Mouse (Mus musculus) adrenal gland, postnatal 36 days (tissue): ENCODE measurements at regions not wholly inside any gene's neighbourhood (a gene's known extent, or its start where the extent isn't known, plus 50 kb on each side); places are given as distances from the start of the nearest gene placed in this dataset.
A peak's percentile ranks its signal among the peaks of the same experiment; 100 is the strongest.

Source experiments
- DNase-seq, 2 experiments: peaks; one replicate each; pipeline ENCODE4 v3.0.0; 2021; ENCODE audit warnings: mixed read lengths in 1 of 2

DNA sequence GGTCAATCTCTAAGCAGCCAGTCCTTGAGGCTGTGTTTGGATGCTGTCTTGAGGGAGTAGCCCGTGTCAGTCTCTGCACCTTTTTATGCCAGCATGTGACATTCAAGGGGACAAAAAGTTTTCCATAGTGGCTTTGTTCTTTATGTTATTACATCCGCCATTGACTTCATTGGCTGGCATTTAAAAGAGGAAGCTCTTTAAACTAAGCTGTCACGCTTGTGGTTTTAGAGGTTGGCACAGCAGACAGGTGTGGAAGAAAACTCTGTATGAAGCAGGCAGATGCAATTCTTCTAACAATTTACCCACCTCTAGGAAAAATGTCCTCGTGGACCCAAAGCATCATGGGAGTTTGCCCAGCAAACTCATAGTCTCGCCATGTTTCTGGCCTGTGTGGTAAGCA, 297.5 kb upstream of the Gadl1 start:
- no peak for DNase-seq

DNA sequence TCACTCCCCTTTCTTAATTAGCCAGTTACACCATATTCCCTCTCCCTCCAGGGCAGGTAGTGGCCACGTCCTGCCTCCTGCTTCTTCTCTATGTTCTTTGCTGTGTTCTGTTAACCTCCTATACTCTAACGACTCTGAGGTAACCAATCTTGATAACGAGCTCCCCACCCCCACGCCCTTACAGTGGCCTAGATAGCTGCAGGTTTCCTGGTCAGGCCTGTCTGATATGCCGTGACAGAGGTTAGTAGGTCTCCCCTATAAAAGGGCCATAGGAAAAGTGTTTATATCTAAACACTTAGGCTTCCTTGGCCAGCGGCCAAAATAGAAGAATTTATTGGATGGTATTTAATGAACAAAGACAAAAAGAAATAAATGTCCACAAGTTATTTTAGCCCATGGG, 296.3 kb upstream of the Gadl1 start:
- DNase-seq, result no peak

DNA sequence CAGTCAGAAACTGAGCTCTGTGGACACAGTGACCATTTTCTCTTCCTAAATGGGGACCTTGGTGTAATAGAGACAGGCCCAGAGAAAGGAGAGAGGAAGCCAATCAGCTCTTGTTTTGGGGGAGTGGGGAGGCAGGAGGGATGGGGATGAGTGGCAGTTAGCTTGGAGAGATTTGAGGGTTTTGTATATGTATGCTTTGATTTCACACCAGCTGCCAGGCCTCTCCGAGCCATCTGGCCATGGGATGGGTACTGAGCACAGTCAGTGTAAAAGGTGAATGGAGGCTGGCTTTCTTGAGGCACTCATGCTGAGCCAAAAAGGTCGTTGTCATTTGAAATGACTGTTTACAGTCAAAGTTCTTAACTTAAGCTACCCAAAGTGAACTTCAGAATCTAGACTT, 295.2 kb upstream of the Gadl1 start:
- DNase-seq, result no peak

DNA sequence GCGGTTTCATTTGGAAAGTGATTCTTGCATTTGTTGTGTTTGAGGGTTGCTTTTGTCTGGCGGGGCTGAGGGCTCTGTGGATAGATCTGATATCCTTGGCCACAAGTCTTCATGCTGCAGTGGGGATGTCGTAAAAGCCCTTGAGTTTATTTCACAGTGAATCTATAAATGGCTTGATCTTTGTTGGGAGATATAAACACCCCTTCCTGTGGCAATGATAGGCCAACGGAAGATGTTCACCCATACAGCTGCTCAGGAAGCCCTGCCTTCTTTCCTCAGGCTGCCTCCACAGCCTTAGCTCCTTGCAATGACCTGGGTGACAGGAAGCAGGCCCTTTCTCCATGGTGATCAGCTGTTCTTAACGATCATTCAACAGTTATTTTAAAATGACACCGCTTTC, 291.3 kb upstream of the Gadl1 start:
- no peak for DNase-seq

DNA sequence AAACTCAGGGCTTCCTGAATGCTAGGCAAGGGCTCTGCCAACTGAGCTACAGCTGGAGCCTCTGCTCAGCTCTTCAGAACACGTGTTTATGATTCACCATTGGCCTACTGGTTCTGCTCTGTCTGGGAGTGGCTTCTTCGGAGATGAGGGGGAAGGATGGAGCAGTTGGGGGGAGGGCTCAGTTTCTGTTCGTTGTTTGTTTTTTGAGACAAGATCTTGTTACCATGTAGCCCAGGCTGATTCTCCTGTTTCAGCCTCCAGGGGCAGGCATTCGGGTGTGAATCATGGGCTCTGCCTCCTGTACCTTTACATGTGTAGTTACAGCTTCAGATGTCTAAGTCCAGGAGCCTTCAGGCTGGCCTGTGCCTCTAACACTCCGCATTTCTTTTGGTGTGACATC, 285.3 kb upstream of the Gadl1 start:
- no peak for DNase-seq

DNA sequence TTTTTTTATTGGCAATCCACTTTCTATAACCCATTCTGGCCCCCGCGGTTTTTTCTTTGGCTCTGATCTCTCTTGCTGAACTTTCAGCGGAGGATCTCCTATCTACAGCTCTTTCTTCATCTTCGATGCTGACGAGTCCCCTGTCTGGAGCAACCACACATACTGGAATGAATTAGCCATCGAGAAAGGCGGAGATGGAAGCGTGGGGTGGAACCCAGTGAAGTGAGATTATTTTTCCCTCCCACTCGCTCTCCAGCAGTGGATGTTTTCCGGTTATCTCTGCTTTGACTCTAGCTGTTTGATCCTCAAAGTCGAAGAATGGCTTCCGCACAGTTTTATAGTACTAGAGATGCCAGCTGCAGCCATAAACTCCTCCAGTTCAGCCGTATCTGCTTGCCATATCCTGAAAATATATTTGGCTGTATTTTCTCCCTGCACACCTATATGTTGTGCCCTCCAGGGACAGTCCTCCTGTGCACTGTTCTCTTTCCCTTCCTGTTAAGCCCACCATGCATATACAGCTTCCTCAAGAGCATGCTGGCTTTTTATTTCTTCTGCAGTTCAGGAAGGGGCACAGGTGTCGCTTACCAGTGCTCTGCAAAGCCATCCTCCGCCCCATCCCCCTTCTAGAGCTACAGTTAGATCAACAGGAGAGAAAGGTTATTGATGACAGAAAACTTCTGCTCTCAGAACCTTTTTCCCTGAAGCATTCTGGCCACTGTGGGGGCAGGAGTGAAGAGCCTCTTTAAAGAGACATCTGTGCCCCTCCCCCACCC, 284.3 kb upstream of the Gadl1 start:
- DNase-seq, result no peak

DNA sequence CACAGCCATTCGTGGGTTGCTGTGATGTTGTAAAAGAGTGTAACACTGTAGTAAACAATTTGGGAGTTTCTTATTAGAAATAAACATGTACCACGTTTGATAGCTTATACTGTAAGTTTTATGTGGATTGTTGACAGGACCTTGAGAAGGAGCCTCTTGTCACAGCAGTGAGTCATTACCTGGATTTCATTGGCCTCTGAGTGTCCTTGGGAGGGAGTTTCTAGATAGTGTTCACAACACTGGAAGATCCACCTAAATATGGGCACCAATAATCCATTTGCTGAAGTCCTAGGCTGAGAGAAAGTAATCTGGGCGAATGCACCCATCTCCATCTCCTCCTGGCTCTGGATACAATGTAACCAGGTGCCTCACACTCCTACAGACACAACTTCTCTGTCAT, 281.7 kb upstream of the Gadl1 start:
- DNase-seq, result peak in 1 of 2 experiments; percentile 24

DNA sequence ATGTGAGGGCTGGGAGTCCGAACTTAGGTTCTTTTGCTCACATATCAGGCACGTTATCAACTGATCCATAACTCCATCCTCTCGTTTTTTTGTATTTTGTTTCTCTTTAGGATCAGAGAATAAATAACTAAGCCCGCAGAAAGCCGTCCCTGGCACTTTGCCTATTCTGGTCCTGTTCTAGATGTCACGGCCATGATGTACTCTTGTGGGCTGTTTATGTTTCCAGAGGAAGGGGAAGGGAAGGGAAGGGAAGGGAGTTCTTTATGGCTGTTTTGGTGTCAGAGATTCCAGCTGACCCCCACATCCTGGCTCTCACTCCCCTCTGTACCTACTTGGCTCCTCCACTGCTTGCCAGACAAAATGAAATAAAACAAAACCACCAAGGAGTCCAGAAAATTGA, 272.1 kb upstream of the Gadl1 start:
- peak; percentile 34 to 43 for DNase-seq

DNA sequence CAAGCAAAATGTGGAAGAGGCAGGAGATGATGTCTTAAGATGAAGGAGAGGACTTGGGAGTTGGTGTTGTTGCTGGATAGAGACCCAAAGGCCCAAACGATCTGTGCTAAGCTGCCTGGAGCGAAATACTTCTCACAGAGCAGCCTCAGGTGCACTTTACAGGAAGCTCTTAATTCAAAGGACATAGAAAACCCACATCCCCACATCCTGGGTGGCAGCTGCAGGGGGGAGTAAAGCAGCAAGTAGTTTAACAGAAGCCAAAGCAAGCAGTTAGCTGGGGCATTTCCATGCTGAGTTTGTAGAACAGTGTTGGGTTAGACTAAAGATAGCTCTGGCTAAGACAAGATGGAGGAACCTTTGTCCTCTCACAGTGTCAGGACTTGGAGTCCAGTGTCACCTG, 268.5 kb upstream of the Gadl1 start:
- DNase-seq, result no peak

DNA sequence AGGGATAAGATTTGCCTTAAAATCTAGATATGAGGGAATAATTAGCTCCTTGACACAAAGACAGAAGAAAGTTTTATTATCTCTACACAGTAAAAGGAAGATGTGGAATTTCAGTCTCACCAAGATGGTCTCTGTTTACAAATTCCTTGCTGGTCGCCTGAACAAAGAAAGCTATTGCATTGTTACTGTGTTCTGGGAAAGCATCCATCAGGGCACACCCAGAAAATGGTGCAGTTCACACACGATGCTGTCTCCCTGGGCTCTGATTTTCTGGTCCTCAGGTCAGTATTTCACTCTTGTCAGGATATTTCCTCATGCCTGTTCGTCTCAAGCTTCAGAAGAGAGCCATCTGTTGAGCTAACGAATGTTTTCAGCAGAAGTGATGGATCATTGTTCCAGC, 267.2 kb upstream of the Gadl1 start:
- DNase-seq, result no peak

DNA sequence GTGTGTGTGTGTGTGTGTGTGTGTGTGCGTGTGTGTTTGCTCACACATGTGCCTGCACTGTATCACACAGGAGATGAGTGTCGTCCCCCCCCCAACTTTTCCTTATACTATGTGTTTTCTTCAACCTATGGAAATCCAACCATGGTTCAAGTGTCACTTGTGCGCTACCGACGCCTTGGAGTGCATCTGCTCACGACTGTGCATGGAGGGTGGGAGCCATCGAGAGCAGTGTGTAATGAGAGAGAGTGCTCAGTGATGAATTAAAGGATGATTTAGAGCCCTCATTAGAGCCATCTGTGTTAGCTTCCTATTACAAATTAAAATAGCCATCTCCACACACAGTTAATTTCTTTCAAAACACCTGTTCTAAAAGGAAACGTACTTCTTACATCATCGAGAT, 264.3 kb upstream of the Gadl1 start:
- DNase-seq, result no peak

DNA sequence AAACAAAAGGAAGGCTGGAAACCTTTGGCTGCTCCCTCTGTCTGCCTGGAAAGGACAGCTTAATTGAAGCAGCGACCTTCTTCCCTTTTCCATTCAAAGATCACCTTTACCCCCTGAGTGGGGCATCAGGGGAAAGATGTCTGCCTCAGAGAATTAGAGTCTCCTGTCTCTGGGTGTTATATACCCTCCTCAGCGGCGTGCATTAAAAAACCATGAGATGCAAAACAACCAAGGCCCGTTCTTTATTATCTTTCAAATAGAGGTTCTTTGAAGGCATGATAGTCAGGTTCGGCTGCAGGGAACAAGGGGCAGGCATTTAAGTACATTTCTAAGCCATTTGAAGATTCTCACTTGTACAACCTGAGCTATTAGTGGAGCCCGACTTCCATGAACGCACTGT, 263.0 kb upstream of the Gadl1 start:
- no peak for DNase-seq

DNA sequence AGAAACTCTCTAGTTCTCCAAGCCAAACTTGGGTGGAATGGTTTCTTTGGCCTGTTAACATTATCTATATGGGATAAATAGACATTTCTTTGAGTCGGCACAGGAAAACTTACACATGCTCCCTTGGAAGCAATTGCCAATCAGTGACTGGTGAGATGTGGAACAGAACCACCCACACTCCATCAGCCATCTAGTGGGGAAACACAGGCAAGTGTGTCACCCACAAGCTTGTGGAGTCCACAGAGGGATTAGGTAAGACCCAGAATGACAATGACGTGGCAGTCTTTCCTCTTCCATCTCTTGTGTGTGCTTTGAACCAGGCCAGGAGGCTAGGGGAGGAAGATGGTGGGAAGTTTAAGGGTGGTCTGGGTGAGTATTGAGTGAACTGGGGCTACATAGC, 257.5 kb upstream of the Gadl1 start:
- DNase-seq, result no peak

DNA sequence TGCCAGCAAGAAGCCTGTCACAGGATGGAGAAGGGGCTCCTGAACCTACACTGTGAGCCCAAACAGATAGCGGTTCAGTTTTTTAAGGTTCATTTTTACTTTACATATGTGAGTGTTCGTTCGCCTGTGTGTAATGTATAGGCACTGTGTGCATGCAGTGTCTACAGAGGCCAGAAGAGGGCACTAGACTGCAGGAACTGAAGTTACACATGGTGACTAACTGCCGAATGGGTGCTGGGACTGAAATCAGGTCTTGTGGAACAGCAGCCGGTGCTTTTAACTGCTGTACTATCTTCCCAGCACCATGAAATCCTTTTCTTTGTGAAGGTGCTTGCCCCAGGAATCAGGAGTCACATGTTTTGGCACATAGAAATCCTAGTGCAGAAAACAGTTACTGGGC, 256.1 kb upstream of the Gadl1 start:
- no peak for DNase-seq

DNA sequence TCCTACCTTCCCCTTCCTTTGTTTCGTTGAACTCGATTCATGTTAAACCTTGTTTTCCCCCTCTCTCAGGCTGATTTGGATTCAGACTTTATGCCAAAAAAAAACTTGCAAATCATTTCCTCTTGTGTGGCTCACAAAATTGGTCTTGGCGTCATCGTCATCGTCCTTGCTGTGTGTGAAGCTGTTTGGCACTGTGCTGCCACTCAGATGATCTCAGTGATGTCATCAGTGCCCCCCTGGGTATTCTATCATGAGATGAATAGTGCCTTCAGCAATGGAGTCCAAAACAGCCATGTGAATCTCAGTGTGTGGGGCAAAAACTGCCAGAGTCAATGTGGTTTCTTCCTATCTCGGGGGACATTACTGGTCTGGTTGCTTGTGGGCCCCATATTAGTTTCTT, 254.3 kb upstream of the Gadl1 start:
- DNase-seq, result no peak

DNA sequence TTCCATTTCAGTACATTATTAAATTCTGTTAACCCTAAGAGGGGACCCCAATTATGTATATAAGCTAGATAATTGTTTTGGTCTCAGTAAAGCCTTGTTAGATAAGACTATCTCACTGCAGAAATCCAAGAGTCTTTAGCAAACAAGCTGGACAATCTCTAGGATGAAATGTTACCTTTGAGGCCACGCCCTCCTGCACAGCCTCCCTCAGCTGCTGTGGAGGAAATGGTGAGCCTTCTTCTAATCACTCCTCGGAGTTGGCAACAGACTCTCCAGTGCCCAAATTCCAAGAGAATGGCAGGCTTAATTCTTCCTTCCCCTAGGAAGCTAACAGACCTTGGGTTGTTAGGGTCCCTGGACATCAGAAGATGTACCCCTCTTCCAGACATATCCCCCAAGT, 252.7 kb upstream of the Gadl1 start:
- DNase-seq, result no peak

DNA sequence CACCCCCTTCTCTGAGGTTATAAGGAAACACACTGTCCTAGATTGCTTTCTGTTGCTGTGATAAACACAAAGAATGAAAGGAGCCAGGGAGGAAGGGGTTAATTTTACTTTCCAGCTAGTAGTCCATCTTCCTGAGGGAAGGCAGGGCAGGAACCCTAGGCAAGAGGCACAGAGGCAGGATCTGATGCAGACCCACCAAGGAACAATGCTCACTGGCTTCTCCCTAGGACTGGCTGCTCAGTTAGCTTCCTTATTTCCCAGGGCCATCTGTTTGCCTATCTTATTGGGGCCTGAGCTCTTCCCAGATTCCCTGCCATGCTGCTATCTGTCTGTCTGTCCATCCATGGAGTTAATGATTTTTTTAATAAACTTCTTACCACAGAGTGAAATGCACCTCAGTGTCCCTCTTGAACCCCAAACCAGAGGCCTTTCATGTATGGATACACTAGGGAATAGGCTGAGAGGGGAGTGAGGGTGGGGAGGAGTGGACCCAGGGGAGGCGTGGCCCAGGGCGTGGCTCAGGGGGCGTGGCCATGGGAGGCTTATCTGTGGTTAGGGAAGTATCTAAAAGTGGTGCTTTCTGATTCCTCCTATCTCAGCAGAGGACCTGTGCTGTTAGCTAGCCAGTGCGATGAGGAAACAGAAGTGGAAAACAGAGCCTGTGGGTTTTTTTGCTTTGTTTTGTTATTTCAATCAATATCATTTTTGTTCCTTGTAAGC, 252.1 kb upstream of the Gadl1 start:
- no peak for DNase-seq

DNA sequence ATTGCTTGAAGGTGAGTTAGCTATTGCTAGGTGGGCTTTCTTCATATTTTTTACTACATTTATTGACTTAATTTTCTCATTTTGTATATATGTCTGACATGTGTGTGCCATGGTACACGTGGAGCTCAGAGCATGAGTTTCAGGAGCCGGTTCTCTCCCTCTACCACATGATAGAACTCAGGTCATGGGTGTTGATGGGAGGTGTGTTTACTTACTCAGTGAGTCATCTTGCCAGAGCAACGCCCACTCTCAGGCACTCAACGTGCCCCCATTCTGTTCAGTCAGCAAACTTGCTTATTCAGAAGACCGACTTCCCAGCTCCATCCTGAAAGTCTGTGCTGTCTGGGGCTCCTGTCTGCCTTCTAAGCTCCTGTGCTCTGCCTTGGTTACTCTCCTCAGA, 250.8 kb upstream of the Gadl1 start:
- DNase-seq, result no peak

DNA sequence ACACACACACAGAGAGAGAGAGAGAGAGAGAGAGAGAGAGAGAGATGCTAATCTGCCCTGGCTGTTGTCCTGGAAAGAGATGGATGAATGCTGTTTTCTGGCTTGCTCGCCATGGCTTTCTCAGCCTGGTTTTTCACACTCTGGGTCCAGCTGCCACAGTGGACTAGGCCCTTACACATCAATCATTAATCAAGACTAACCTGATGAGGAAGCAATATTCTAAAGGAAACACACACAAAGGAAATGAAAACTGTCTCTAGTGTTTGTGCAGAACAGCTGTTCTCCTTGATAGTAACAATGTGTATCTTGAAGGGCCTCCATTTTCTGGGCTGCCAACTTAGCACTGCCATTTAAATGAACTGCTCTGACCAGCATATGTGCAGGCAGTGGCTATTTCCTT, 248.9 kb upstream of the Gadl1 start:
- no peak for DNase-seq

DNA sequence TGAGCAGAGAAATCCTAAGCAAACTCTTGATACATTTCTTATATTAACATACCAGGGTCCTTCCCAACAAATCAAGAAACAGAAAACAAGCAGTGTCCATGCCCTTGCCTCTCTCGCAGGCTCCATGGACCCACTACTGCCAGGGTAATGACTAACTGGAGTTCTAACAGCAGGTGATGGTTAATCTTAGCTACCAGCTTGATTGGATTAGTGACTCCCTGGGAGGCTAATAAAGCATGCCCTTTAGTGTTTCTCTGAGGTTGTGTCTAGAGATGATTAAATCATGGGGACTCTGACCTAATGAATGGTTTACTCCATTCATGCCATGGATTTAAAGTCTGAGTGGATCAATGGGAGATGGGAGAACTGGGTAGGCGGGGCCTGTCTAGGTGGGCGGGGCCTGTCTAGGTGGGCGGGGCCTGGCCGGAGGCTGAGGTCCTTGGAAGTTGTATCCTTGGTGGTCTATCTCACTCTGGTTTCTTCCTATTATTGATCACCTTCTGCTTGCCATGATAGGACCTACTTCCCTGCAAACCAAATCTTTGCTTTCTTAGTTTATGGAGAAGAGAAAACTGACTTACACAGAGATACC, 247.3 kb upstream of the Gadl1 start:
- no peak for DNase-seq

DNA sequence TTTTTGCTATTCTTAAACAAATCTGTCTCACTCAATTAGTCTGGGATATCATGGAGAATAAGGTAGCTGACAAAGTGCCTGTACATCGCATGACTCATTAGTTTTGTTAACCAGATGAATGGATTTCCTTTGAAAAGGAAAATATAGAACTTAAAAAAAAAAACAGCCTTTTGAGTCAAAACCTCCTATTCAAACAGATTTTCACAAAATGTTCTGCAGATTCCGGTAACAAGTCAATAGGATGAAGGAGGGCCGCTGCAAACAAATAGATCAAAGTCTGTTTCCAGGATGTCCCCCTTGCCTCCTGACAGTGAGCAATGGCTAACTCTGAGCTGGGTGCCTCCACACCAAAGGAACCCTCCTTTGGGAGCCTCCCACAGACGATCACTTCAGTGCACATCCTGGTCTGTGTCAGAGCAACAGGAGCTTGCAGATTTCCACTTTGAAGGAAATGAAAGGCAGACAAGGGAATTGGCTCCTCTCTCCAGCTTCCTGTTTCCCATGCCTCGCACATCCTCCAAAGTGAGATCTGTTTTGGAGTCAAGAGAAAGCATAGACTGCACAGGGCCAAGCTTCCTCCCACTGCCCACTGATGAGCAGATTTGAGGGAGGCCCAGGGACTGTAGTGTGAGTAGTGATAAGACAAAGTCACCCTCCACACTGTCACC, 243.8 kb upstream of the Gadl1 start:
- peak; percentile 11 to 22 for DNase-seq

DNA sequence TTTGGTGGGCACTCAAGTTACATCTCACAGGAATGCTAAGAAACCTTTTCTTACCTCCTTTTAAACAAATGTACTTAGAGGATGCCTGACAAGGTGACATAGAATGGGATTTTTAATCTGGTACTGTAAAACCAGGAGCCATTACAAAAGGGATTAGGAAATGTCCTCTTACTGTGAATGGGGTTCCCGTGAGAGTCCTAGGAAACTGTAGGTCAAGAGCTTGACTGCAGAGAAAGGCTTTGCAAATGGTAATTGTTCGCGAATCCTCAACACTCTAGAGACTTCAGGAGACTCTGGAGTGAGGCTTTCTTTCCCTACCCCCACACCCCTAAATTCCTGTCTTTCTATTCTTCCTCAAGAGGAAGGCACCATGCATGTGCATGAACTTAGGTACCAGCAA, 242.7 kb upstream of the Gadl1 start:
- no peak for DNase-seq
